Mouse (Mus musculus): ENCODE data around the gene Lgals8. TPM values are rescaled to one million over a fixed set of nuclear protein-coding genes. Genes with fewer than 3 reads are reported as not detected.

Gene Lgals8
- polyA plus RNA-seq, 1 experiment = 27.7 TPM

GRCm38 (mm10) chr13:12453150-12453549, 11.6 kb downstream of the Lgals8 start:
- peaks cover 21% of the 10 kb centered on the region for H3K36me3 ChIP-seq (ENCODE audit: control insufficient read depth, insufficient read depth)
- peak; percentile 22 for TF ChIP-seq POLR2AphosphoS2 (IDR thresholded peaks at IDR 0.05; ENCODE audit: insufficient read length, low read depth)
- no peak for TF ChIP-seq TCF3 (IDR thresholded peaks at IDR 0.05; ENCODE audit: insufficient read length, low read depth)
- H3K79me2 ChIP-seq (ENCODE audit: control insufficient read depth, insufficient read depth) = no peaks in the 10 kb centered on the region
- H3K27me3 ChIP-seq (ENCODE audit: control insufficient read depth, insufficient read depth, insufficient read length) = no peaks in the 10 kb centered on the region
- no peak overlapping the region for H3K4me2 ChIP-seq (ENCODE audit: low read depth)
- H3ac ChIP-seq (ENCODE audit: control insufficient read depth, insufficient read length) = no peak overlapping the region
- H3K4me3 ChIP-seq = no peak overlapping the region

GRCm38 (mm10) chr13:12442008-12442587, 22.6 kb downstream of the Lgals8 start:
- Histone ChIP-seq H3K4me3 (no peak overlapping the region), H3K36me3 (ENCODE audit: control insufficient read depth, insufficient read depth) (peaks cover 16% of the 10 kb centered on the region), H3K4me2 (ENCODE audit: low read depth) (no peak overlapping the region), H3K79me2 (ENCODE audit: control insufficient read depth, insufficient read depth) (no peaks in the 10 kb centered on the region), H3ac (ENCODE audit: control insufficient read depth, insufficient read length) (no peak overlapping the region), H3K27me3 (ENCODE audit: control insufficient read depth, insufficient read depth, insufficient read length) (no peaks in the 10 kb centered on the region)
- TF ChIP-seq TCF12 (IDR thresholded peaks at IDR 0.05; ENCODE audit: insufficient read depth, poor library complexity, severe bottlenecking) (no peak), E2F4 (IDR thresholded peaks at IDR 0.05; ENCODE audit: insufficient read depth) (no peak), MAX (IDR thresholded peaks at IDR 0.05; ENCODE audit: low read depth) (no peak), TCF3 (IDR thresholded peaks at IDR 0.05; ENCODE audit: insufficient read length, low read depth) (no peak), REST (IDR thresholded peaks at IDR 0.05; ENCODE audit: insufficient read depth, insufficient read length) (no peak), SRF (IDR thresholded peaks at IDR 0.05; ENCODE audit: control insufficient read depth, insufficient read length, low read depth) (no peak), USF1 (IDR thresholded peaks at IDR 0.05; ENCODE audit: low read depth) (no peak), POLR2A (IDR thresholded peaks at IDR 0.05; ENCODE audit: insufficient read length, low read depth) (no peak), CEBPB (IDR thresholded peaks at IDR 0.05; ENCODE audit: insufficient read depth, poor library complexity, severe bottlenecking) (no peak), MYOD1 (IDR thresholded peaks at IDR 0.05; ENCODE audit: control insufficient read depth in 1 of 3, insufficient read length in 2 of 3, low read depth in 2 of 3) (no peak), MYOG (IDR thresholded peaks at IDR 0.05; ENCODE audit: control insufficient read depth in 1 of 3, insufficient read depth in 1 of 3, insufficient read length in 2 of 3, low read depth in 2 of 3) (no peak), POLR2AphosphoS2 (IDR thresholded peaks at IDR 0.05; ENCODE audit: insufficient read length, low read depth) (no peak)

- Histone ChIP-seq H3K4me3 (no peak overlapping the region), H3ac (ENCODE audit: control insufficient read depth, insufficient read length) (no peak overlapping the region), H3K79me2 (ENCODE audit: control insufficient read depth, insufficient read depth) (no peaks in the 10 kb centered on the region), H3K36me3 (ENCODE audit: control insufficient read depth, insufficient read depth) (peaks cover 14% of the 10 kb centered on the region), H3K27me3 (ENCODE audit: control insufficient read depth, insufficient read depth, insufficient read length) (no peaks in the 10 kb centered on the region), H3K4me2 (ENCODE audit: low read depth) (no peak overlapping the region)
- TF ChIP-seq REST (IDR thresholded peaks at IDR 0.05; ENCODE audit: insufficient read depth, insufficient read length) (no peak), SRF (IDR thresholded peaks at IDR 0.05; ENCODE audit: control insufficient read depth, insufficient read length, low read depth) (no peak)
Measured at GRCm38 (mm10) chr13:12440813-12441212, 23.9 kb downstream of the Lgals8 start.

DNA sequence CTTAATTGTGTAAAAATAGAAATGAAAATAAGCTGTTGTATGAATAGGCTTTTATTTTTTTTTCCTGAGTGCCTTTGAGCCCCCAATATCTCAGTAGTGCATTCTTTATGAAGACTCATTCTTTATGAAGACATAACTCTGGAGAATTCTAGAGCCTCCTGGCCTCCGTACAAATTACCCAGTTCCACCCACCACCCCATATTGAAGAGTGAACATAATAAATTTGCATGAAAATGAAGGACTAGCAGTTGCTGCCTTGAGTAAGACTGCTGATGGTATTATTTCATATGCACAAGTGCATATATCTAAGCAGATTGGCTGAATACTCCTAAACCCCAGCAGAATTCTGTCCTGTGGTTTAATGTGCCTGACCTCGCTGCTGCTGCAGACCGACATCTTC, 25.2 kb downstream of the Lgals8 start:
- no peaks in the 10 kb centered on the region for H3K79me2 ChIP-seq (ENCODE audit: control insufficient read depth, insufficient read depth)
- no peak overlapping the region for H3K4me2 ChIP-seq (ENCODE audit: low read depth)
- TF ChIP-seq TCF12 (IDR thresholded peaks at IDR 0.05; ENCODE audit: insufficient read depth, poor library complexity, severe bottlenecking) = no peak
- no peak for TF ChIP-seq TCF3 (IDR thresholded peaks at IDR 0.05; ENCODE audit: insufficient read length, low read depth)
- no peak for TF ChIP-seq MYOG (IDR thresholded peaks at IDR 0.05; ENCODE audit: control insufficient read depth in 1 of 3, insufficient read depth in 1 of 3, insufficient read length in 2 of 3, low read depth in 2 of 3)
- no peak for TF ChIP-seq REST (IDR thresholded peaks at IDR 0.05; ENCODE audit: insufficient read depth, insufficient read length)
- no peak for TF ChIP-seq MAX (IDR thresholded peaks at IDR 0.05; ENCODE audit: low read depth)
- TF ChIP-seq USF1 (IDR thresholded peaks at IDR 0.05; ENCODE audit: low read depth) = no peak
- no peak for TF ChIP-seq SRF (IDR thresholded peaks at IDR 0.05; ENCODE audit: control insufficient read depth, insufficient read length, low read depth)
- TF ChIP-seq MYOD1 (IDR thresholded peaks at IDR 0.05; ENCODE audit: control insufficient read depth in 1 of 3, insufficient read length in 2 of 3, low read depth in 2 of 3) = no peak
- no peak for TF ChIP-seq POLR2AphosphoS2 (IDR thresholded peaks at IDR 0.05; ENCODE audit: insufficient read length, low read depth)
- no peak for TF ChIP-seq CEBPB (IDR thresholded peaks at IDR 0.05; ENCODE audit: insufficient read depth, poor library complexity, severe bottlenecking)
- no peak for TF ChIP-seq POLR2A (IDR thresholded peaks at IDR 0.05; ENCODE audit: insufficient read length, low read depth)
- no peak for TF ChIP-seq E2F4 (IDR thresholded peaks at IDR 0.05; ENCODE audit: insufficient read depth)
- no peak overlapping the region for H3ac ChIP-seq (ENCODE audit: control insufficient read depth, insufficient read length)
- no peak overlapping the region for H3K4me3 ChIP-seq
- H3K27me3 ChIP-seq (ENCODE audit: control insufficient read depth, insufficient read depth, insufficient read length) = no peaks in the 10 kb centered on the region
- peaks cover 15% of the 10 kb centered on the region for H3K36me3 ChIP-seq (ENCODE audit: control insufficient read depth, insufficient read depth)

- H3ac ChIP-seq (ENCODE audit: control insufficient read depth, insufficient read length) = no peak overlapping the region
- TF ChIP-seq CEBPB (IDR thresholded peaks at IDR 0.05; ENCODE audit: insufficient read depth, poor library complexity, severe bottlenecking) (no peak), MYOG (IDR thresholded peaks at IDR 0.05; ENCODE audit: control insufficient read depth in 1 of 3, insufficient read depth in 1 of 3, insufficient read length in 2 of 3, low read depth in 2 of 3) (no peak), TCF3 (IDR thresholded peaks at IDR 0.05; ENCODE audit: insufficient read length, low read depth) (no peak), MAX (IDR thresholded peaks at IDR 0.05; ENCODE audit: low read depth) (no peak)
- no peak overlapping the region for H3K4me3 ChIP-seq
Measured at GRCm38 (mm10) chr13:12433843-12434242, 30.9 kb downstream of the Lgals8 start.

More at GRCm38 (mm10) chr13:12433843-12434242, 30.9 kb downstream of the Lgals8 start:
- Histone ChIP-seq H3K36me3 (ENCODE audit: control insufficient read depth, insufficient read depth) (peaks cover 47% of the 10 kb centered on the region), H3K79me2 (ENCODE audit: control insufficient read depth, insufficient read depth) (no peaks in the 10 kb centered on the region), H3K4me2 (ENCODE audit: low read depth) (no peak overlapping the region), H3K27me3 (ENCODE audit: control insufficient read depth, insufficient read depth, insufficient read length) (no peaks in the 10 kb centered on the region)

Data from myocyte (in vitro differentiated cells).